Mouse (Mus musculus) gastrocnemius, postnatal 14 days (tissue): Measurements from ENCODE around the gene Cebpa. TPM values are rescaled to one million over a fixed set of nuclear protein-coding genes. Genes with fewer than 3 reads are reported as not detected.

Experiments used
- DNase-seq: peaks from one replicate; pipeline ENCODE4 v3.0.0; 2021; ENCODE audit warnings: mixed read lengths
- intact Hi-C: fragments of 180-260 bp; cut with DNase I; formaldehyde crosslinking; loops from one replicate; pipeline ENCODE4 v1.15.1; 2025; ENCODE audit warnings: low total_unique reads
- total RNA-seq, 2 experiments: library from RNA; stranded (reverse); gene quantifications; 2 replicates each; pipeline ENCODE4 v1.2.3; 2021

Gene Cebpa
- total RNA-seq, 2 experiments from 2014 or later = 3.9 to 4.1 TPM

DNA sequence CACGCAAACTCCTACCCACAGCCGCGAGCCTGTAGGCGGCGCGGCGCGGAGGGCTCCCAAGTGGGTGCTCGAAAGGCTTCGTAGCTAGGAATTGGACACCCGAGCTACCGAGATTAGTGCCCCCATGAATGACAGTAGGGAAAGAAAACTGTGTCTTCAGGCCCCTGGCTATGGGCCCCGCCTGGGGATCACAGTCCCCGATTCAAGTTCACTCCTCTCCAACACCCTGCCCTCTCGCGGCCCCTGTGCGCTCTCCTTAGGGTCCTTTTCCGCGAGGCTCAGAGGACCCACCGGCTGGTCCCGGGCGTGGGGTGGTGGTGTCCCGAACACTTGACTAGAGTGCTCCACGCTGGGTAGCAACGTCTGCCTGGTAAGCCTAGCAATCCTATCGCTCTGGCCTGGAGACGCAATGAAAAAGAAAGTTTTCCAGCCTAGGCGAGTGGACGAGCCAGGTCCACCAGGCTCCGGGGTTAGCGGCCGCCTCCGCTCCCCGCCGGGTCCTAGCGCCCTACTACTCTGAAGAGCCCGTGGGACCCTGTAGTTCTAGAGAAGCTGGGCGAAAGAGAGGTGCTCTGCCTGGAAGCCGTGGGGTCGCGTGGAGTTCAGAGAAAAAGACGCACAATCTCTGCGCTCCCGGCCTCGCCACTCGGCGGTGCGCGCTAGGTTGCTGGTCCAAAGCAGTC lies 853 bp upstream of the Cebpa start:
- peak; percentile 83 for DNase-seq
- intact Hi-C loops = loop anchor here (5.0 to 10.0 kb wide), 2 partner anchors 53 to 91 kb away; no protein-coding TSS in a partner anchor

DNA sequence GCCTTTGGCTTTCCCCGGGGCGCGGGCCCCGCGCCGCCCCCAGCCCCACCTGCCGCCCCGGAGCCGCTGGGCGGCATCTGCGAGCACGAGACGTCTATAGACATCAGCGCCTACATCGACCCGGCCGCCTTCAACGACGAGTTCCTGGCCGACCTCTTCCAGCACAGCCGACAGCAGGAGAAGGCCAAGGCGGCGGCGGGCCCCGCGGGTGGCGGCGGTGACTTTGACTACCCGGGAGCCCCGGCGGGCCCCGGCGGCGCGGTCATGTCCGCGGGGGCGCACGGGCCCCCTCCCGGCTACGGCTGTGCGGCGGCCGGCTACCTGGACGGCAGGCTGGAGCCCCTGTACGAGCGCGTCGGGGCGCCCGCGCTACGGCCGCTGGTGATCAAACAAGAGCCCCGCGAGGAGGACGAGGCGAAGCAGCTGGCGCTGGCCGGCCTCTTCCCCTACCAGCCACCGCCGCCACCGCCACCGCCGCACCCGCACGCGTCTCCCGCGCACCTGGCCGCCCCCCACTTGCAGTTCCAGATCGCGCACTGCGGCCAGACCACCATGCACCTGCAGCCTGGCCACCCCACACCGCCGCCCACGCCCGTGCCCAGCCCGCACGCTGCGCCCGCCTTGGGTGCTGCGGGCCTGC lies 533 bp downstream of the Cebpa start:
- DNase-seq = peak; percentile 52
- intact Hi-C loops = loop anchor here (5.0 to 10.0 kb wide), 3 partner anchors 53 to 92 kb away; no protein-coding TSS in a partner anchor

DNA sequence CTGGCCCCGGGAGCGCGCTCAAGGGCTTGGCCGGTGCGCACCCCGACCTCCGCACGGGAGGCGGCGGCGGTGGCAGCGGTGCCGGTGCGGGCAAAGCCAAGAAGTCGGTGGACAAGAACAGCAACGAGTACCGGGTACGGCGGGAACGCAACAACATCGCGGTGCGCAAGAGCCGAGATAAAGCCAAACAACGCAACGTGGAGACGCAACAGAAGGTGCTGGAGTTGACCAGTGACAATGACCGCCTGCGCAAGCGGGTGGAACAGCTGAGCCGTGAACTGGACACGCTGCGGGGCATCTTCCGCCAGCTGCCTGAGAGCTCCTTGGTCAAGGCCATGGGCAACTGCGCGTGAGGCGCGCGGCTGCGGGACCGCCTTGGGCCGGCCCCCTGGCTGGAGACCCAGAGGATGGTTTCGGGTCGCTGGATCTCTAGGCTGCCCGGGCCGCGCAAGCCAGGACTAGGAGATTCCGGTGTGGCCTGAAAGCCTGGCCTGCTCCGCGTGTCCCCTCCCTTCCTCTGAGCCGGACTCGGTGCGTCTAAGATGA lies 1.1 kb downstream of the Cebpa start:
- intact Hi-C loops = loop anchor here (5.0 kb wide), 1 partner anchor 52 kb away; no protein-coding TSS in a partner anchor
- peak; percentile 39 for DNase-seq

DNA sequence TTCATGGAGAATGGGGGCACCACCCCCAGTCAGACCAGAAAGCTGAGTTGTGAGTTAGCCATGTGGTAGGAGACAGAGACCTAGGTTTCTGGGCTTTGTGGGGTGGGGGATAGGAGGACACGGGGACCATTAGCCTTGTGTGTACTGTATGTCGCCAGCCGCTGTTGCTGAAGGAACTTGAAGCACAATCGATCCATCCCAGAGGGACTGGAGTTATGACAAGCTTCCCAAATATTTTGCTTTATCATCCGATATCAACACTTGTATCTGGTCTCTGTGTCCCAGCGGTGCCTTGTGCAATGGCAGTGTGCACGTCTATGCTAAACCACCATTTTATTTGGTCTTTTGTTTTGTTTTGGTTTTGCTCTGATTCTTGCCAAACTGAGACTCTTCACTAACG lies 2.1 kb downstream of the Cebpa start:
- no peak for DNase-seq

DNA sequence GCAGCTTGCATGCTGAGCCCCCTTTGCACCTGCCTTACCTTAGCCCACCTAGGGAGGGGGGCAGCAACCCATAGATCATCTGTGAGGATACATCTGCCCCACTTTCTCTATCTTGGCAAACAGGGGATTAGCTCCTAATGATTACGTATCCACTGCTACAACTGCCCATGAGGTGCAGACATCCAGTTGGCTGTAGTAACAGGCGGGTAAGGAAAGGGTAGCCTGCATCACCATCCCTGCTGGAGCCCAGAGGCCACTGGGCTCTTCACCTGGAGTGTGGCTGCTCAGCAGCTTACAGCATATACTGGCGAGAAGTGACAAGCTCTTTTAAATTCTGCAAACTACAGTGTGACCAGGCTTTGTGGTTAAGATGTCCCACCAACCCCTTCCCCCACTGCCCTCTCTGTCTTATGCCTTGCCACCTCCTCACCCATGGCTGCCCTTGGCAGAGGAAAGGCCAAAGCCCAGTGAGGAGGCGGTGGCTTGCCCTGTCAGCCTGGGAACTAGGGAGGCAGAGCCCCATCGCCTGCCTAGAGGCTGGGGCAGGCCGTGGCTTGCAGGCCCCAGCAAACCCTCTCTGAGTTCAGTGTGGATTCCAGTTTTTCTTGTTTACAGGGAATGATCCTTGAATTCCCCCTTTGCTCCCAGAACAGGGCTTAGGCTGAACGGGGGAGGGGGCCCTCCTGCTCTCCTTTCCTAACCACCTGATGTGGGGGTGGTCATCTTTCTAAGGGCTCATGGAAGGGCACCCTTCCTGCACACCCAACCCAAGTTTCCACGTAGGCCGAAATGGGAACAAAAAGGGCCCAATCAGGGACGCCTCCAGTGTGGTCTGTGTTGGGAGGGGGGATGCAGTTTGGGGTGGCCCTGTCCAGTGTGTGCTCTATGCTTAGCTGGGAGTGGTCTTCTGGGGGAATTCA lies 3.6 kb downstream of the Cebpa start:
- DNase-seq = no peak
- intact Hi-C loops = loop anchor here (5.0 kb wide), 1 partner anchor 50 kb away; no protein-coding TSS in a partner anchor

More for the DNA sequence above, 2.1 kb downstream of the Cebpa start:
- intact Hi-C loops = loop anchor here (5.0 kb wide), 1 partner anchor 51 kb away; no protein-coding TSS in a partner anchor

DNA sequence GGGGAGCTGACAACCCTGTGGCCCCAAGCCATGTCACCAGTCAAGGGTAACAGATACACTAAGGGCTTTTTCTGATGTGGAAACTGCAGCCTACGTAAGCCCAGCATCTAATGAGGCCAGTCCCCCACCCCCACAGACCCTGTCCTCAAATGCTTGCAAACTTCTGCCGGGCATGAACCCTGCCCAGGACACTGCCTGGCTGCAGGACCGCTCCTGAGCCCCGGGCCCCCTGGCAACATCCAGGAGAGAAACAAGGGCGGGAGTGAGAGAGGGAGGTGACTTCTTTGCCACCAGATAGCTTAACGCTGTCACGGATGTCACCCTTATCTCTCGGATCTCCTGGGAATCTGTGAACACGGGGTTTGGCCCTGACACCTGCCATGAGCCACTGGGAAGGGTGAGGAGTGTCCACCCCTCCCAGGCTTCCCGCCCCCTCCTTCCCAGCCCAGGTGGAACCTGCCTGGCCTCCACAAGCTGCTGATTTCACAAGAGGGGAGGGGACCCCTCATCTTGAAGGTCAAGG lies 4.4 kb downstream of the Cebpa start:
- DNase-seq = no peak
- intact Hi-C loops = loop anchor here (5.0 kb wide), 1 partner anchor 49 kb away; no protein-coding TSS in a partner anchor

DNA sequence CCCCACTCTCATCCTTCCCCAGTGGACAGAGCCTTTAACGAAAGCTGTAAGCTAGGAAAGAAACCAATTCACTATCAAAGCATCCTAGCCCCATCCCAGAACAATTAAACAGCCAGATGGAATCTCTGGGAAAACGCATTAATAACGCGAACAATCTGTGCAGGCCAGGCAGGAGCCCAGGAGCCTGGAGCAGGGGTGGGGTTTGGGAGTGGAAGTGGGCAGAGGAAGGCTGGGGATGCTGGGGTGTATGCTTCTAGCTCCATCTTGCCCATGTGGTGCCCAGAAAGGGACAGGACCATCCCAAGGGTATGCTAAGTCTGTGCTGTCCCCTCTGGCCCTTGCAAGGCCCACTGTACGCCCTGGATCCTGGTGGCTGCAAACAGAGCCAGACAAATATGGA lies 5.1 kb downstream of the Cebpa start:
- intact Hi-C loops = loop anchor here (5.0 kb wide), 1 partner anchor 48 kb away; no protein-coding TSS in a partner anchor
- no peak for DNase-seq

DNA sequence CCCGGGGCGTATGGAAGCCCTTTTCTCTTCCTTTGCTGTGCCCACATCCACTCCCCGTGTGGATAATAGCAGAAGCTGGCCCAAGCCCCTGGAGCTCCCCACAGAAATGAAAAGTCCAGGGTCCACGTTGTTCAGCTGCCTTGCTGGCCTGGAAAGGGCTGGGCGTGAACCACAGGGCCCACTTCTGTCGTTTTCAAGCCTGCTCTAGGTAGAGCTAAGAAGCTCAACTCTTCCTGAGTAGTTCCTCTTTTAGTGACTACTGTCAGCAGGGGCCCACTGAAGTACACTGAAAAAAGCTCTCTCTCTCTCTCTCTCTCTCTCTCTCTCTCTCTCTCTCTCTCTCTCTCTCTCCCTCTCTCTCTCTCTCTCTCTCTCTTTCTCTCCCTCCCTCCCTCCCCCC lies 5.7 kb downstream of the Cebpa start:
- DNase-seq = no peak
- intact Hi-C loops = loop anchor here (5.0 kb wide), 1 partner anchor 48 kb away; no protein-coding TSS in a partner anchor

DNA sequence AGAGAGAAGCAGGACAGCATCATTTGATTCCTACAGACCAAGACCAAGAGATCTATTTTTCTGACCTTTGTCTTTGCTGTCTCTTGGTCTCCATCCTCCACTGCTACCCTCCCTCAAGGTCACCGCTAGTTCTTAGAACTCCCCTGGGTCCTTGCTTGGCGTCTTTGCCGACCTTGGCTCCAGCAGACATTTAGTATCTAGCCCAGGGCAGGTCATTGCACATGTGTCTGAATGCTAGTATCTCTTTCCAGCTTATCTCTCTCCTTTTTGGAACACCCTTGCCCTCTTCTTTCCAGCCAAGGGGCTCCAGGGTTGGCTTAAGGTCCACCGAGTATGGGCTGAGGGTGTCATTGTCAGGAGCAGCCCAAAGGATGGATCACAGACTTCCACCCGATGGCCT lies 6.9 kb downstream of the Cebpa start:
- intact Hi-C loops = no loop called here
- no peak for DNase-seq

DNA sequence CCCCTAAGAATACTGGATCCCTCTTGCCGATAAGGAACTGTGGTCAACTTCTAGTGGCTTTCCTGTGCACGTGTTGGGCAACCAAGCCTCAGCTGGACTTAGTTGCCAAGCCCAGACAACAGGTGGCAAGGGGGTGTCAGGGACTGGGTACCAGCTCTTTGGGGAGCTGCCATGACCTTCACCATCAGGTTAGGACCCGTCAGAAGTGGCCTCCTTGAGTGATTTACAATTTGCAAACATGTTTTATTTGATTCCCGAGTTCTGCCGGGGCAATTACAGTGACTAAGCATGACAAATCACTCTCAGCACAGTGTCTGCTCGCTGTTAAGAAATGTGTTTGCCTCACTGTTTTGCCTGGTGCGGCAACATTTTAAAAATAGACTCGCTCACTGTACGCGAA lies 7.9 kb downstream of the Cebpa start:
- intact Hi-C loops = no loop called here
- DNase-seq = no peak

DNA sequence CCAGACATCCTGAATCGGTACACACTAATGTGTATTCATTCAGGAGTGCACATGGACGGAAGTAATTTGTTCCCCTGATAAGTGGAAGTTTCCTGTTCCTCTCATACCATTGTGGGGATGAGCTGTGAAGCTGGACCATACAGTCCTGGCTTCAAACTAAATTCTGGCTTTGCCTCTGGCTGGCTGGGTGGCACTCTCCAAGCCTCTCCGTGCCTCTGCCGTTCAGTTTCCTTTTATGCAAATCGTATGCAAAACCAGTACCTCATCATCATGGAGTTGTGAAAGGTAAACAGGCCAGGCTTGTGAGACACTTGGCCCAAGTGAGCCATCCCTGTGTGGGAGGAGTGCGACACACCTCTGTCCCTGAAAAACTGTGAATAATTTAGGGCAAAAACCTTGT lies 8.6 kb downstream of the Cebpa start:
- intact Hi-C loops = no loop called here

DNA sequence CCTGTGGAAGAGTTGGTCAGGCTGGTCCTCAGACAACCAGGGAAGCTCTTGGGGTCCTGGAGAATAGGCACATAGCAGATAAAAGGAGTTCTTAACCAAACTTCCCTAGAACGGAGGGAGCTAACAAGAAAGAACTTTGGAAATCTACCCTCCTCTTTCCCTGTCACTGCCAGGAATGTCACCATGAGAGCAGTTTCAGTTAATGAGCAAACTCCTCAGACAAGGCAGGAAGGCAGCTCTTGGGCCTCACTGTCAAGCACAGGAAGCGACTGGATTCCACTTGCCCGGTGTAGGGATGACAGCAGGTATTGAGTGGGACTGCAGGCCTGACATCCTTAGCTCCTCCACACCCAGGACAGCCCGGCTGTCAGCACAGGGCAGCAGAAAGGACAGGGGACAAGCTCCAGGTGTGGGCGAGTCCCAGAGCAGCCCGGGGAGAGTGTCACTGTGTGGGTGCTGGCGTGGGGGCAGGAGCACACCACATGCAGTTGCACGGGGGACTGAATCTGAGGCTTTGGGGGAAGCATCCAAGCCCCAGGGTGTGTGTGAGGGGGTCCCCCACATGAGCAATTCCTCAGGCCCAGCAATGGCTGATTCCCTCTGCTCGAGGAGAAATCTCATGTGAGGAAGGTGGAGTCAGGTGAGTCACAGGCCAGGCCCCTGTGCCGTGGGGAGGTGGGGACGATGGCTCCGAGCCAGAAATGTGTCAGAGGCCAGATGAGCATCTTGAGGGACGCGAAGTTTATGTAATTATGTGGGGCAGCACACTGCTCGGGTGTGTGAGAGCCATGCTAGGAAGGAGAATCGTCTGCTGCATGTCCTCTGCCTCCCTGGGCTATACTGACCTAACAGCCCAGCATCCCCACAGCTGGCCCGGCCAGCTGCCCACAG lies 9.8 kb downstream of the Cebpa start:
- intact Hi-C loops = no loop called here
- DNase-seq = no peak

More for the DNA sequence above, 8.6 kb downstream of the Cebpa start:
- DNase-seq = no peak

DNA sequence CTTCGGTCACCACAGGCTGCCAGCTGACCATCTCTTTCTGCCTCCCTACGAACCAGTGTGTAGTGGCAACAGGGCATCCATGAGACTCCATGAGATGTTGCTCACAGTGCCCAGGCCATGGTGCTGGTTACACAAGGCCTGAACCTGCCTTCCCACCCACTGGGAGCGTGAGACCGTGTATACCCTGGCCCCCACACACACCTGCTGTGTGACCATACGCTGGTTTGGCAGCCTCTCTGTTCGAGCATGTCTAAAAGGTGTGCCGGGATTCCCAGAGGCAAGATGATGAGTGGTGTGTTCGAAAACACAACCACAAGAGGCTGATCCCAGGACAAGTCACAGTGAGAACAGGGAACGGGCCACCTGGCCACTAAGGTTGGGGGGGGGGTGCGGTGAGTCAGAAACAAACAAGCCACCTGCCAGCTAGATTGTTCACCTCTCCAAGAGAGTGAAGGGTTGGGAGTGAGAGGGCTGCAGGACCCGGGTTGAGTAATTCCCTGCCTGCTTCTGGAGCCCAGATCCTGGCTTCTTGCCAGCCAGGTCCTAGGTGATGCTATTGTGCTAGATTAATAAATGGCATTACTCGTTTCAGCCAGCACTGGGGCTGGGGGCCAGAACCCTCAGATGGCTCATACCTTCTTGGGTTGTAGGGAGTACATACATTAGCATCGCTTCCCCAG lies 11.1 kb downstream of the Cebpa start:
- DNase-seq = no peak
- intact Hi-C loops = no loop called here

DNA sequence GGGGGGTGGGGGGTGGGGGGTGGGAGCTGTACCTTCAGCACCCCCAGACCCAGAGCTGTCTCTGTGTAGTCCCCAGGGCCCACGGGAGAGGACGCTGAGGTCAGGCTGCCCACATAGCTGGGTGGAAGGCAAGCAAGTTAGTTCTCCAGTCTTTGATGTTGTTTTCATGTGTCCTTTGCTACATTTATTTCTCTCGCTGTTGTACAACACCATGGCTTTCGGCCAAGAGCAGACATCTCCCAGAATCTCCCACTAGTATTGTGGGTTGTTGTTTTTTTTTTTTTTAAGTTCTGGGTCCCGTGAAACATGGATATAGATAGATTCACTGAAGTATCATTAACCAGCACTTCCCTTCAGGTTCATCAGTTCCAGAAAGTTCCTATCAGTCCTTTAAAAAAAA lies 11.8 kb downstream of the Cebpa start:
- intact Hi-C loops = no loop called here
- no peak for DNase-seq

DNA sequence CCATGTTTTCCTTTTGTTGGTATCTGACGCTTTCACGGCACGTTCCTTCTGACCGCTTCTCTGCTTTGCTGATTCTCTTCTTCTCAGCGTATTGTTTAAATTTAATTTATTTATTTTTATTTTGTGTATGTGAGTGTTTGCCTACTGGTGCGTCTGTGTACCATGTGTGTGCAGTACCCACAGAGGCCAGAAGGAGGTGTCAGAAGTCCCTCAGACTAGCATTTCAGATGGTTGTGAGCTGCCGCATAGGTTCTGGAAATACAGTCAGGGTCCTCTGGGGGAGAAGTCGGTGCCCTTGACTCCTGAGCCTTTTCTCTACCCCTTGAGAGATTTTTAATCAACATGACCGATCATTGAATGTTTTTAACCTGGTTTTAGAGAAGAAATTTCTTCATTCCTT lies 12.5 kb downstream of the Cebpa start:
- DNase-seq = no peak
- intact Hi-C loops = no loop called here

DNA sequence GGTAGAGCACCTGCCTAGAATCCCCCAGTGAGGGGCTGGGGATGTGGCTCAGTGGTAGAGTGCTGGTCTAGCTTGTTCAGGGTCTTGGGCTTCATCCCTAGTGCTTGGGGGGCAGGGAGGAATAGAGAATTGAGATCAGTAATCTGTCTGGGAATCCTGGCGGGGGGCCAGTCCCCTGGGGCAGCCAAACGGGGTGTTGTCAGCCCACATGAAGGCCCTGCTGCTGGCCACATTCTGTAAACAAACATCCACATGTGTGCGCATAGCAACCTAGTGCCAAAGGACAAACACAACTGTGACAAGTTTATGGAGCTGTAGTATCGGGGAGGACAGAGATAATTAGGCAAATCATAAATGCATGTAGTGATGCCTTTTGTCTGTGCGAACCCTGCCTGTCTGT lies 15.5 kb downstream of the Cebpa start:
- intact Hi-C loops = no loop called here
- DNase-seq = no peak

DNA sequence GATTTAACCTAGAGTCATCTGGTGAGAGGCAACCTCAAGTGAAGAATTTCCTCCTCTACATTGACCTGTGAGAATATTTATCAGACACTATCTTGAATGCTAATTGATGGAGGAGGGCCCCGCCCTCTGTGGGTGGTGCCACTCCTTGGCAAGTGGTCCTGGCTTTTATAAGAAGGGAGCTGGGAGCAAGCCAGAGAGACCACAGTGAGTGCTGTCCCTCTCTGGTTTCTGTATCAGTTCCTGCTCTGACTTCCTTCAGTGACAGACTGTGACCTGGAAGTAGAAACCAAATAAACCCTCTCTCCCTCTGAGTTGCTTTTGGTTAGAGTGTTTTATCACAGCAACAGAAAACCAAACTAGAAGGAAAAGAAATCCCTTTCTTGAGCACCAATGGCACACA lies 18.4 kb downstream of the Cebpa start:
- DNase-seq = no peak
- intact Hi-C loops = no loop called here

DNA sequence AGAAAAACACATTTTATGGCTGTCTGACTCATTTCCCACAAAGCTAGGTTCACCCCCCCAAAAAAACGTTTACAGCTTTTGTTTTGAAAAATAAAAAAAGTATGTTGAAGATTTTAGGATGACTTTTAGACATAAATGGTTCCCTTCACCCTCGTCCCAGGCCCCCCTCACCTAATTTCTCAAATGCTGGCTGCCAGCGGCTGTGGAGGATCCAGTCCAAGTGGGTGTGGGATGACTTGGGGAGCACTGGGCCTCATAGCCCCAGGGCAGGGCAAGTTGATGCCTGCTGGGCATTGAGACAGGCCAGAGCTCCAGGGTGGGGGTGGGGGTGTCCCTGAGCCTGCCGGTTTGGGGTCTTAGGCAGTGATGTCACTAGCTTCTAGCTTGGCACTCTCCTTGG lies 19.4 kb downstream of the Cebpa start:
- DNase-seq = no peak
- intact Hi-C loops = no loop called here
